Mouse (Mus musculus): ENCODE measurements around the gene Itpka.

- TF ChIP-seq USF1 (IDR thresholded peaks at IDR 0.05; ENCODE audit: low read depth), result no peak
- no peak for TF ChIP-seq MYOD1 (IDR thresholded peaks at IDR 0.05; ENCODE audit: control insufficient read depth, insufficient read length, low read depth)
- no peak for TF ChIP-seq CTCF (IDR thresholded peaks at IDR 0.05; ENCODE audit: control insufficient read depth, insufficient read depth, insufficient read length)
Measured at GRCm38 (mm10) chr2:119799181-119799960, 57.2 kb downstream of the Itpka start.

All from C2C12 (cell line).